Mouse (Mus musculus) small intestine, adult 2 months (tissue): ENCODE data around the gene Map3k21. TPM values are rescaled to one million over a fixed set of nuclear protein-coding genes. Genes with fewer than 3 reads are reported as not detected.

ENCODE experiments used
- H3K27ac ChIP-seq: fragments of 200-500 bp; 2 replicates; pipeline ENCODE4 v1.5.1; 2012; ENCODE audit warnings: low read depth, low read length, control low read depth, inconsistent platforms; ENCODE audit not compliant: insufficient read depth
- H3K27me3 ChIP-seq: fragments of 200-500 bp; 2 replicates; pipeline ENCODE4 v1.6.1; 2012; ENCODE audit warnings: mild to moderate bottlenecking, moderate library complexity, low read length, inconsistent platforms; ENCODE audit not compliant: control insufficient read depth, insufficient read depth
- H3K36me3 ChIP-seq: fragments of 200-500 bp; 2 replicates; pipeline ENCODE4 v1.6.1; 2012; ENCODE audit warnings: mild to moderate bottlenecking, low read length, control low read depth, inconsistent platforms; ENCODE audit not compliant: control insufficient read depth, insufficient read depth
- H3K4me1 ChIP-seq: fragments of 200-500 bp; 2 replicates; pipeline ENCODE4 v1.6.1; 2012; ENCODE audit warnings: low read length, inconsistent platforms, mixed read lengths; ENCODE audit not compliant: control insufficient read depth, insufficient read depth, insufficient read length
- H3K4me3 ChIP-seq: fragments of 200-500 bp; 2 replicates; pipeline ENCODE4 v1.5.1; 2012; ENCODE audit warnings: low read depth, mild to moderate bottlenecking, control low read depth, inconsistent platforms, low read length, moderate library complexity
- CTCF ChIP-seq: fragments of 200-500 bp; IDR thresholded peaks from 2 replicates; pipeline ENCODE4 v1.5.1; 2012; ENCODE audit warnings: low read depth, mild to moderate bottlenecking, control low read depth, inconsistent platforms, low read length, moderate library complexity, mixed read lengths; ENCODE audit not compliant: insufficient replicate concordance, insufficient read length; ENCODE audit errors: extremely low read depth
- POLR2A ChIP-seq: fragments of 200-500 bp; IDR thresholded peaks from 2 replicates; pipeline ENCODE4 v1.6.1; 2012; ENCODE audit warnings: low read depth, mild to moderate bottlenecking, control low read depth, inconsistent platforms, low read length, moderate library complexity
- WGBS: fragments of 180-500 bp; shearing (Covaris S2); methylation state at CpG from one replicate; pipeline ENCODE4 v1.1.7; 2018; 5-methylcytosine and 5-hydroxymethylcytosine counted together
- polyA plus RNA-seq: library from polyadenylated mRNA; depleted of rRNA; stranded (reverse); fragments of >200 nt; gene quantifications from 2 replicates; pipeline ENCODE4 v1.2.3, GENCODE M21; 2012

Map3k21 gene
- polyA plus RNA-seq, 1 experiment: 14.5 TPM

DNA sequence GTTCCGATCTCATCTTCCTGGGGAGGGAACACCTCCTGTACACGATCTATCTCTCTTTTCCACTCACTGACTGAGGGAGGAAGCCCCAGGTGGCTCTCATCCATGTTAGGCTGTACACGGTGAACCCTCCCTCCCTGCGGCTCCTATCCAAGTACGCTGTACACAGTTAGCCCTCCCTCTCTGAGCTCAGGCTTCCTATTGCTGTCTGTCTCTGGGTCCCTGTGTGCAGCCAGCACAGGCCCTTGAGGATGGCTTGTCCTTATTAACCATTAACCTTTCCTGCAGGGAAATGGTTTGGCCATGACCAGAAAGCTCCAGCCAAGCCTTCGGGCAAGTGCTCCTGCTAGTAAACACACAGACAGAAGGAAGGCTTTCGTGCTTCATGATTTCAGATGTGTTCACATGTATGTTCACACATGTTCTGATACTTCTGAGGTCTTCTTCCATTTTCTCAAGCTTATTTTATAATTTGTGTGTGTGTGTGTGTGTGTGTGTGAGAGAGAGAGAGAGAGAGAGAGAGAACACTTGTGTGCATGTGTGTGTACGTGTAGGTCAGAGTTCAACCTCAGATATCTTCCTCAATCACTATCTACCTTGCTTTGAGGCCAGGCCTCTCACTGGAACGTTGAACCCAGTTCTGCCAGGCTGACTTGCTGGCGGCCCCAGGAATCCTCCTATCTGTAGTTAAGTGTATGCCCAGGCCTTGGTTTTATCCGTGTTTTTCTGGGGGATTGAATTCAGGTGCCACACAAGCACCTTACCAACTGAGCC lies 20.2 kb downstream of the Map3k21 start:
- Histone ChIP-seq H3K27ac (peak overlapping the region; percentile 74), H3K27me3 (no peaks in the 10 kb centered on the region), H3K4me3 (no peak overlapping the region), H3K4me1 (no peaks in the 10 kb centered on the region; the same call in 1 of the 2 replicates), H3K36me3 (peaks cover 48% of the 10 kb centered on the region)
- TF ChIP-seq POLR2A (no peak), CTCF (no peak)
- 29% methylated on average over 11 of the region's 11 CpGs for WGBS

DNA sequence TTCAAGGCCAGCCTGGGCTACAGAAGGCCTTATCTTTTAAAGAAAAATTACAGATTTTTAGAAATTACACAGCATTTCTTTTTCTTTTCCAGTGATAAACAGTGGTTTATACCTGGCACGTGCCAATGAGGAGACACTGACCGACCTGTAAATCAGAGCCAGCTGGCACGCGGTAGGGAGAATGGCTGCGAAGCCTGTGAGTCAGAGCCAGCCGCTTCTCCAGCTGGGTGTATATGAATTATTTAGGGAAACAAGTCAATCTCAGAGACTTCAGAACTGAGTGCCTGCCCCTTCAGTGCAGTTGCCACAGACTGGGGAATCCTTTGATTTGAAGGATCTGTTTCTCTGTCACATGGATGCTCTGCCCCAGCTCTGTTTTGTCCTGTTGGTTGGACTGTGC lies 21.6 kb downstream of the Map3k21 start:
- H3K27me3 ChIP-seq: no peaks in the 10 kb centered on the region
- H3K27ac ChIP-seq: no peak overlapping the region
- no peaks in the 10 kb centered on the region; the same call in 1 of the 2 replicates for H3K4me1 ChIP-seq
- TF ChIP-seq CTCF: no peak
- no peak for TF ChIP-seq POLR2A
- peaks cover 50% of the 10 kb centered on the region for H3K36me3 ChIP-seq
- 87% methylated on average over 6 of the region's 6 CpGs for WGBS
- no peak overlapping the region for H3K4me3 ChIP-seq

DNA sequence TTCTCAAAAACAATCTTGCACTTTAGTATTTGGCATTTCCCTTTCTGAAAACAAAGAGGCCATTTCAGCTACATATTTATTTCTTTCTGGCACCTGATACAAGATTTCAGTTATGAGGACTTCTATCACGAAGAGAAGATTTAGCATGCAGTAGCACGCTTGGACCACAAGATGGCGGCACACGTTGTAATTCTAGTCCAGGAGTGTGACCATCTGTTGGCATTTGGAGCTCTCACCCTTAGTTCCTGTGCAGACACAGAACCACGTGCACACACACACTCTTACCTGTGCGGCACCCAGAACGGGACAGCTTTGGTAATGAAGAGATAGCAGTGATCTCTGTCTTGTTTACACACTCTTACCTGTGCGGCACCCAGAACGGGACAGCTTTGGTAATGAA lies 25.4 kb downstream of the Map3k21 start:
- peaks cover 59% of the 10 kb centered on the region for H3K36me3 ChIP-seq
- H3K4me1 ChIP-seq: no peaks in the 10 kb centered on the region; the same call in 1 of the 2 replicates
- TF ChIP-seq POLR2A (no peak), CTCF (peak; percentile 62; the same call in 1 of the 2 replicates)
- 35% methylated on average over 9 of the region's 9 CpGs for WGBS
- H3K27ac ChIP-seq: no peak overlapping the region
- no peaks in the 10 kb centered on the region for H3K27me3 ChIP-seq
- no peak overlapping the region for H3K4me3 ChIP-seq

DNA sequence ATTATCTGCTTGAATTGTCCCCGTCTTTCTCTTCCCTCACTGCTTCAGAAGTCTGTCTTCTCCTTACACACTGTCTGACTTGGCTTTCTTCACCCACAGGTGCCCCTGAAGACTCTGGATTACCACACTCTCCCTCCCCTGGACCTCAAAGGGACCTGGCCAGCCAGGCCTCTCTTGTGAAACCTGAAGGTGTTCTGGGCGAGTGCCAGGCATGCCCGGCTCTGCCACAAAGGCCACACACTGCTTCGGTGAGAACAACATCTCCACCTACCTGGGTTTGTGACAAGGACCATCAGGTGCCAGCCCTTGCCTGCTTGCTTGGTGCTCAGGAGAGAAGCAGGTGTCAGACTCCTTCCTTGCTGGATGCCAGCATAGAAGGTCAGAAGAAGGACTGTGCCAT lies 34.3 kb downstream of the Map3k21 start:
- no peak for TF ChIP-seq CTCF
- no peak overlapping the region for H3K4me3 ChIP-seq
- 58% methylated on average over 4 of the region's 4 CpGs for WGBS
- H3K4me1 ChIP-seq: peaks cover 6% of the 10 kb centered on the region; the same call in 1 of the 2 replicates
- no peaks in the 10 kb centered on the region for H3K27me3 ChIP-seq
- H3K27ac ChIP-seq: no peak overlapping the region
- H3K36me3 ChIP-seq: peaks cover 53% of the 10 kb centered on the region

DNA sequence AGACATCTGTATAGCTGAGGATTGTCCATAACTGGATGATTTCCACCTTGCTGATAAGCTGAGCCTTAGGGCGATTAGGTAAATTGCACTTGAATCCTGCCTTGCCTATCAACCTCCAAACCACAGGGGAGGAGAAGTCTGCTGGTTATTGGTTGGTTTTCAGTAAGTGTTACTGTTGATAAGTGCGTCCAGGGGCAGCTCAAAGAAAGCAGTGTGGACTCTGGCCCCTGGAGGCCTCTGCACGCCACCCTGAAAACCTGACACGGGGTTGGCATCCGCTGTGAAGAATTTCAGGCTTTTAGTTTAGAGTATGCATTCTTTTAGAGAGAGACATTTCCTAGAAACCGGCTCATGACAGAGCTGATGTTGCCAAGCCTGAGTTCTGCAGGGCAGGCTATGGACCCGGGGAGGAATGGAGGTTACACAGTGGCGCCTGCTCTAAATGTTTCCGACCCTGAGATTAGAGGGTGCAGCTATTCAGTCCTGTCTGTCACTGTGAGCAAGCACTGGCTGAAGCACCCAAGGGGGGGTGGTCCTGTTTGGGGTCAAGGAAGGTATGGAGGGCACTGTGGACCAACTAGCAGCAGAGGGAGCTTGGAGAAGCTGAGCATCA lies 38.6 kb downstream of the Map3k21 start:
- H3K4me3 ChIP-seq: no peak overlapping the region

DNA sequence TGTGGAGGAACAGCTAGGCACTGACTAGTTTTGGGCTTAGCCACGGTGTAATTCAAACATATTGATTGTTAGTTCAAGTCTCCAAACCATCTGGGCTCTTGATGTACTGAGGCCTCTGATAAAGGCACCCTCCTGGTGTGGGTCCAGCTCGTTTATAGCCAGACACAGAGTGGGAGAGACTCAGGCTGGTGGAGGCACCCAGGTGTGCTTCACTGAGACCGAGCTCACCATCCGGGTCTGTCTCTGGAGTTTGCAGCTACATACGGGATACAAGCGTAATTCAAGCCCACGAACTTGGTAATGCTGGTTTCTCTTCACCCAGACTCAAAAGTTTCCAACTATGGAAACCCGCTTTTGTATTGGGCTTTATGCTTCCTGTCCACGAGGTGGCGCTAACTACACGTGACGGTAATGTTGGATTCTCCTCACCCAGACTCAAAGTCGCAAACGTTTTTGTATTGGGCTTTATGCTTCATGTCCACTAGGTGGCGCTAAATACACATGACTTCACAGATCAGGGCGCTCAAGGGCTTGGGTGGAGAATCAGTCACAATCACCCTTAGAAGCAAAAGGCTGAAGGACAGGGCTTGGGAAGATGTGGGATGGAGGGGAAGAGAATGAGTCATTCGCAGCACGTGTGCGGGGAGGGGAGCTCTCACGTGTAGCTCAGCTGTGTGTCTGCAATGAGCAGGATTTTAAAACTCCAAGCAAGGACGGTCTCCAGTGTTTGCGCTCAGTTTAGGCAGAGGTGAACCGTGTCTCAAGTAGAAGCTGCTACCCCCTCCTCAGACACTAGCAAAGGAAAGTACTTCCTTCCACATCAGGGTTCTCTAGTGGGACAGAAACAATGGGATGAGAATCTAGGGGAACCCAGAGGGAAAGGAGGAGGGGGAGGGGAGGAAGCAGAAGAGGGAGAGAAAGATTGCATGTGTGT lies 40.0 kb downstream of the Map3k21 start:
- H3K27ac ChIP-seq: no peak overlapping the region

More for the DNA sequence above, 38.6 kb downstream of the Map3k21 start:
- Histone ChIP-seq H3K36me3 (peaks cover 25% of the 10 kb centered on the region), H3K27me3 (no peaks in the 10 kb centered on the region), H3K27ac (no peak overlapping the region), H3K4me1 (peaks cover 9% of the 10 kb centered on the region; the same call in 1 of the 2 replicates)
- WGBS: 28% methylated on average over 9 of the region's 9 CpGs
- TF ChIP-seq POLR2A (no peak), CTCF (no peak)

More for the DNA sequence above, 40.0 kb downstream of the Map3k21 start:
- WGBS: 14% methylated on average over 23 of the region's 23 CpGs
- peaks cover 12% of the 10 kb centered on the region for H3K36me3 ChIP-seq
- H3K4me1 ChIP-seq: peaks cover 9% of the 10 kb centered on the region; the same call in 1 of the 2 replicates
- TF ChIP-seq POLR2A (no peak), CTCF (peak; percentile 62; the same call in 1 of the 2 replicates)
- H3K4me3 ChIP-seq: no peak overlapping the region
- no peaks in the 10 kb centered on the region for H3K27me3 ChIP-seq
